Mouse (Mus musculus): ENCODE measurements around the gene Mesp1. TPM values are rescaled to one million over a fixed set of nuclear protein-coding genes. Genes with fewer than 3 reads are reported as not detected.

Mesp1 gene
- polyA plus RNA-seq, 1 experiment: 0.02 TPM

DNA sequence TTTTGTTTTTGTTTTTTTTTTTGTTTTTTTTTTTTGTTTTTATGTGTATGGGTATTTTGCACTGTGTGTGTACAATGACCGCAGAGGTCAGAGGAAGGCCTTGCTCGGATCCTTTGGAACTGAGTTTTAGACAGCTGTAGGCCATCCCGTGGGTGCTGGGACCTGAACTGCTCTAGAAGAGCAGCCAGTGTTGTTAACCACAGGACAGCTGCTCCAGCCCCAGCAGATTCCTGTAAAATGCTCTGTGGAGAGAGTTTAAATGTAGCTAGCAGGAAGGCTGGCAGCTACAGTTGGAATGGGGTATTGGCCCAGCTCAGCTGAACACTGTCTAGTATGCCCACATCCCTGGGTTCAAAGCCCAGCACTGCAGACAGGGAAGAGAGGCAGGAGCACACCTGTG is 23.9 kb downstream of the Mesp1 start:
- no peak for TF ChIP-seq MYOD1 (IDR thresholded peaks at IDR 0.05; ENCODE audit: control insufficient read depth, insufficient read length, low read depth)
- TF ChIP-seq FOSL1 (IDR thresholded peaks at IDR 0.05; ENCODE audit: insufficient read depth, low read length, poor library complexity, severe bottlenecking): no peak
- TF ChIP-seq USF1 (IDR thresholded peaks at IDR 0.05; ENCODE audit: low read depth): no peak
- no peak for TF ChIP-seq CEBPB (IDR thresholded peaks at IDR 0.05; ENCODE audit: low read depth)
- TF ChIP-seq MYOG (IDR thresholded peaks at IDR 0.05; ENCODE audit: control insufficient read depth, extremely low read depth, insufficient read length): no peak
- TF ChIP-seq CTCF (IDR thresholded peaks at IDR 0.05; ENCODE audit: control insufficient read depth, insufficient read depth, insufficient read length): no peak
- no peak for TF ChIP-seq MAX (IDR thresholded peaks at IDR 0.05)
- no peaks in the 10 kb centered on the region for H3K79me2 ChIP-seq (ENCODE audit: control insufficient read depth, insufficient read depth)

DNA sequence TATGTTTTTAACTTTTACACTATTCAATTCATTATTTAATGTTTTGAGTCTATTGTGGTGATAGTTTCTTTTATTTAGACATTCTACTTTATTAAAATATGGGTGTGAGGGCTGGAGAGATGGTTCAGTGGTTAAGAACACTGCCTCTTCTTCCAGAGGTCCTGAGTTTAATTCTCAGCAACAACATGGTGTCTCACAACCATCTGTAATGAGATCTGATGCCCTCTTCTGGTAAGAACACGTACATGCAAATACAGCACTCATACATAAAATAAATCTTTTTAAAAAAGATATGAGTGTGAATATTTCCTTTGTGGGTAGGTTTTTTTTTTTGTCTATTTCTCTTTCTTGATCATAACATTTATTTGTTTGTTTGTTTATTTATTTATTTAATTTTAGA is 27.6 kb downstream of the Mesp1 start:
- no peaks in the 10 kb centered on the region for H3K79me2 ChIP-seq (ENCODE audit: control insufficient read depth, insufficient read depth)
- H3K79me3 ChIP-seq (ENCODE audit: low read depth): no peaks in the 10 kb centered on the region
- H3ac ChIP-seq (ENCODE audit: control insufficient read depth, insufficient read length, low read depth): no peak overlapping the region
- peaks cover 11% of the 10 kb centered on the region for H3K27me3 ChIP-seq (ENCODE audit: control insufficient read depth, insufficient read depth, insufficient read length)
- H3K4me3 ChIP-seq (ENCODE audit: insufficient read depth, poor library complexity, severe bottlenecking): no peak overlapping the region
- no peaks in the 10 kb centered on the region for H3K36me3 ChIP-seq (ENCODE audit: control insufficient read depth, insufficient read depth)
- no peak for TF ChIP-seq MYOG (IDR thresholded peaks at IDR 0.05; ENCODE audit: control insufficient read depth, extremely low read depth, insufficient read length)
- TF ChIP-seq FOSL1 (IDR thresholded peaks at IDR 0.05; ENCODE audit: insufficient read depth, low read length, poor library complexity, severe bottlenecking): no peak
- TF ChIP-seq MYOD1 (IDR thresholded peaks at IDR 0.05; ENCODE audit: control insufficient read depth, insufficient read length, low read depth): no peak
- no peak for TF ChIP-seq MAX (IDR thresholded peaks at IDR 0.05)

More for the DNA sequence above, 23.9 kb downstream of the Mesp1 start:
- H3K4me3 ChIP-seq (ENCODE audit: insufficient read depth, poor library complexity, severe bottlenecking): no peak overlapping the region
- no peaks in the 10 kb centered on the region for H3K36me3 ChIP-seq (ENCODE audit: control insufficient read depth, insufficient read depth)
- peaks cover 20% of the 10 kb centered on the region for H3K27me3 ChIP-seq (ENCODE audit: control insufficient read depth, insufficient read depth, insufficient read length)
- H3K79me3 ChIP-seq (ENCODE audit: low read depth): no peaks in the 10 kb centered on the region
- H3ac ChIP-seq (ENCODE audit: control insufficient read depth, insufficient read length, low read depth): no peak overlapping the region

DNA sequence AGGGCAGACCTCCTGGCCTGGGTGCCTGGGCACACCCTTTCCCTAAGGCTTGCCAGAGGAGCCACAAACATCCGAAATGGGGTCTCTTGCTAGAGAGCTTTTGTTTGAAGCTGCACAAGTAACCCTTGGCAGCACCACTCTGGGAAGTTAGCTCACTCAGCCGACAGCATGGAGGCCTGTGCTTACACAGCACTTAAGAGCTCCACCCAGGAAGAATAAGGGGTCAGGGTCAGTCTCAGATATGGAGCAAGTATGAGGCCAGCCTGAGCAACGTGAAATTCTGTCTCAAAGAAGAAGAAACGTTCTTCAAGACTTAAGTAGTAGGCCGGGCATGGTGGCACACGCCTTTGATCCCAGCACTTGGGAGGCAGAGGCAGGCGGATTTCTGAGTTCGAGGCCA is 31.5 kb downstream of the Mesp1 start:
- no peaks in the 10 kb centered on the region for H3K36me3 ChIP-seq (ENCODE audit: control insufficient read depth, insufficient read depth)
- TF ChIP-seq MAX (IDR thresholded peaks at IDR 0.05) (no peak), CEBPB (IDR thresholded peaks at IDR 0.05; ENCODE audit: low read depth) (no peak), MYOG (IDR thresholded peaks at IDR 0.05; ENCODE audit: control insufficient read depth, extremely low read depth, insufficient read length) (no peak), FOSL1 (IDR thresholded peaks at IDR 0.05; ENCODE audit: insufficient read depth, low read length, poor library complexity, severe bottlenecking) (no peak), CTCF (IDR thresholded peaks at IDR 0.05; ENCODE audit: control insufficient read depth, insufficient read depth, insufficient read length) (no peak), MYOD1 (IDR thresholded peaks at IDR 0.05; ENCODE audit: control insufficient read depth, insufficient read length, low read depth) (no peak), USF1 (IDR thresholded peaks at IDR 0.05; ENCODE audit: low read depth) (no peak)
- H3K4me3 ChIP-seq (ENCODE audit: insufficient read depth, poor library complexity, severe bottlenecking): no peak overlapping the region
- no peak overlapping the region for H3ac ChIP-seq (ENCODE audit: control insufficient read depth, insufficient read length, low read depth)
- H3K27me3 ChIP-seq (ENCODE audit: control insufficient read depth, insufficient read depth, insufficient read length): peaks cover 8% of the 10 kb centered on the region
- H3K79me3 ChIP-seq (ENCODE audit: low read depth): no peaks in the 10 kb centered on the region
- no peaks in the 10 kb centered on the region for H3K79me2 ChIP-seq (ENCODE audit: control insufficient read depth, insufficient read depth)

DNA sequence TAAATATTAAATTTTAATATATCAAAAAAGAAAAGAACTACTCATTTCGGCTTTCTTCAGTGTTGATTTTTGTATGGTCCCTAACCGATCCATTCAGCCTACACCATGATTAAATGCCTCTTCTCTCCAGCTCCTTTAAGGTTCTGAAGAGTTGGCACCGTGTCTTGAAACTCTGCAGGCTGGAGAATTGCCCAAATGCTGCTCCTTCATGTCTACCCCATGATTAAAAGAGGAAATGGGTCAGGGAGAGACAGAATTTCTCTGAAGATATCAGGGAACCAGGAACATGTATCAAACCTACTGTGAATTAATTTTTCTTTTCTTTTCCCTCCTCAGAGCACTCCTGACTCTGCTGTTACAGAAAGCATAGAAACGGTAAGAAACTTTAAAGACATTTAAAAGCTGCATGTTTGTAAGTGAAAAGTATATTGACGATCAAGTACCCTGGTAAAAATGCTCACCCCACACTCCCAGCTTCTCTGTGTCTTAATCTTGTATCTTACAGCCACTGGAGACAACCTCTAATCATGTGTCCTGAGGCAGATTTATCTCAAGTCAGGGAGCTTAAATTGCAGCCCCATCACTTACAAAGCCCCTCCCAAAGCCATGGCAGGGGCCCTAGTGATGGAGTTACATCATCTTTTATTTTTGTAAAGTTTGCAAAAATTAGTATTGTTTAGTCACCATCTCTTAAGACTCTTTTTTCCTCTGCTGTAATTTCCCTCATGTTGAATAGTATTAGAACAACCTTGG is 32.3 kb downstream of the Mesp1 start:
- Histone ChIP-seq H3ac (ENCODE audit: control insufficient read depth, insufficient read length, low read depth) (no peak overlapping the region), H3K27me3 (ENCODE audit: control insufficient read depth, insufficient read depth, insufficient read length) (peaks cover 8% of the 10 kb centered on the region), H3K4me3 (ENCODE audit: insufficient read depth, poor library complexity, severe bottlenecking) (no peak overlapping the region), H3K79me3 (ENCODE audit: low read depth) (no peaks in the 10 kb centered on the region), H3K36me3 (ENCODE audit: control insufficient read depth, insufficient read depth) (no peaks in the 10 kb centered on the region), H3K79me2 (ENCODE audit: control insufficient read depth, insufficient read depth) (no peaks in the 10 kb centered on the region)
- TF ChIP-seq FOSL1 (IDR thresholded peaks at IDR 0.05; ENCODE audit: insufficient read depth, low read length, poor library complexity, severe bottlenecking): no peak
- no peak for TF ChIP-seq MYOG (IDR thresholded peaks at IDR 0.05; ENCODE audit: control insufficient read depth, extremely low read depth, insufficient read length)
- TF ChIP-seq MAX (IDR thresholded peaks at IDR 0.05): no peak
- no peak for TF ChIP-seq CTCF (IDR thresholded peaks at IDR 0.05; ENCODE audit: control insufficient read depth, insufficient read depth, insufficient read length)
- TF ChIP-seq MYOD1 (IDR thresholded peaks at IDR 0.05; ENCODE audit: control insufficient read depth, insufficient read length, low read depth): no peak
- no peak for TF ChIP-seq USF1 (IDR thresholded peaks at IDR 0.05; ENCODE audit: low read depth)
- no peak for TF ChIP-seq CEBPB (IDR thresholded peaks at IDR 0.05; ENCODE audit: low read depth)

DNA sequence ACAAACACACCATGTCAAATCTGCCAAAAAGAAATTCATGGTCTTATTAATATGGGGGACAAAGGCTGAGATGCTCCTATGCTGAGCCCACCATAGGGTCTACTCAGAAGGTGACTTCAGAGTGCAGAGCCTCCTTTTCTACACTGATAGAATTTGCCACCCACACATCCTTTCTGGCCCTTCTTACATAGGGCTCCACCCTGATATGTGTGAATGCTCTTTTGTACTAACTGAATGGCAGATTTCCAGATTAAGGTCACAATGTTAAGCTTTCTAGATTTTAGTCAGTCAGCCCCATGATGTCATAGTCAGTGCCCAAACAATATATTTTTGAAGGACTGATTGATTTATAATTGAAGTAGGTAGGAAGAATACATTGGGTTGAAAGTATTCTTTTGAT is 33.8 kb downstream of the Mesp1 start:
- Histone ChIP-seq H3K79me2 (ENCODE audit: control insufficient read depth, insufficient read depth) (no peaks in the 10 kb centered on the region), H3K79me3 (ENCODE audit: low read depth) (no peaks in the 10 kb centered on the region), H3ac (ENCODE audit: control insufficient read depth, insufficient read length, low read depth) (no peak overlapping the region), H3K27me3 (ENCODE audit: control insufficient read depth, insufficient read depth, insufficient read length) (peaks cover 8% of the 10 kb centered on the region), H3K4me3 (ENCODE audit: insufficient read depth, poor library complexity, severe bottlenecking) (no peak overlapping the region), H3K36me3 (ENCODE audit: control insufficient read depth, insufficient read depth) (no peaks in the 10 kb centered on the region)
- TF ChIP-seq FOSL1 (IDR thresholded peaks at IDR 0.05; ENCODE audit: insufficient read depth, low read length, poor library complexity, severe bottlenecking) (no peak), MYOD1 (IDR thresholded peaks at IDR 0.05; ENCODE audit: control insufficient read depth, insufficient read length, low read depth) (no peak), CTCF (IDR thresholded peaks at IDR 0.05; ENCODE audit: control insufficient read depth, insufficient read depth, insufficient read length) (no peak), CEBPB (IDR thresholded peaks at IDR 0.05; ENCODE audit: low read depth) (no peak), USF1 (IDR thresholded peaks at IDR 0.05; ENCODE audit: low read depth) (no peak), MYOG (IDR thresholded peaks at IDR 0.05; ENCODE audit: control insufficient read depth, extremely low read depth, insufficient read length) (no peak), MAX (IDR thresholded peaks at IDR 0.05) (no peak)

Measured in C2C12 (cell line).